Mouse (Mus musculus) embryo, embryonic 11 days (tissue): Measurements from ENCODE around the gene Zbtb20.

ENCODE experiments used
- DNase-seq: peaks from one replicate; pipeline ENCODE4 v3.0.0-alpha.2; 2015

The Zbtb20 gene

GRCm38 (mm10) chr16:43080923-43081702 is 205.4 kb downstream of the Zbtb20 start:
- no peak for DNase-seq

DNA sequence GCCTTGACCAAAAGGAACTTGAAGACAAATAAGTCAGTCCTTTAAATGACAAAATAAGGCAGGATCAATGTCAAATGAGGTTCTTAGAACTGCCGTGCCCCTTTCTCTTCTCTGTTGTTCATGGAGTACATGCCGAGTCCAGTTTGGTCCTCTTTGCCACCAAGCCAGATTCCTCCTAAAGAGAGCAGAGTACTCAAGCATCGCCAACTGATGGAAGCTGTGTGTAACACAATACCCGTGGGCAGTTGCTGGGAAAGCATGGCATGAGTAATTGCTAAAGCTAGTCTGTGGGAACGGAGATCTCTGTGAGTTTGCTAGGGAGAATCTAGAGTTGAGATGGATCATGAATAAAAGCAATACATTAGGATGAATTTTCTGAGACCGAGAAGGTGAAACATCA is 206.3 kb downstream of the Zbtb20 start:
- no peak for DNase-seq

GRCm38 (mm10) chr16:43082801-43083200 is 207.1 kb downstream of the Zbtb20 start:
- no peak for DNase-seq

GRCm38 (mm10) chr16:43090188-43090587 is 214.5 kb downstream of the Zbtb20 start:
- DNase-seq: no peak

GRCm38 (mm10) chr16:43094161-43094560 is 218.5 kb downstream of the Zbtb20 start:
- no peak for DNase-seq

- DNase-seq: no peak
Observed at GRCm38 (mm10) chr16:43094756-43095155, 219.1 kb downstream of the Zbtb20 start.

DNA sequence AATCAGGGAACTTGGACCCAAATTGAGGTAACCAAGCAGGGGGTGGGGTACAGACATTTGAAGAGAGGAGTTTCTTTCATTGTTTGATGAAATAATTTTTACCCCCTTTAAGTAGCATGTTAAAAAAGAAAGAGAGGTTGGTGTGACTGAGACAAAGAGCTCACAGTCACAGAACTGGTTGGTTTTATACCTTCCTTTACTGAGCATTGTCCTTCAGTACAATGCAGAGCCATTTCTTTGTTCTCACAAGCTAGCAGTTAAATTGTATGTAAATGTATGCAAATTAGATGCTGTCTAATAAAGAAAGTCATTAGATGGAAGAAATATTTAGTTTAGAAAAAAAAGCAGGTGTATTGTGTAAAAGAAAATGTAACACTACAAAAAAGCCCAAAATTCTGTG is 220.4 kb downstream of the Zbtb20 start:
- no peak for DNase-seq

GRCm38 (mm10) chr16:43098153-43098552 is 222.5 kb downstream of the Zbtb20 start:
- DNase-seq: no peak

DNA sequence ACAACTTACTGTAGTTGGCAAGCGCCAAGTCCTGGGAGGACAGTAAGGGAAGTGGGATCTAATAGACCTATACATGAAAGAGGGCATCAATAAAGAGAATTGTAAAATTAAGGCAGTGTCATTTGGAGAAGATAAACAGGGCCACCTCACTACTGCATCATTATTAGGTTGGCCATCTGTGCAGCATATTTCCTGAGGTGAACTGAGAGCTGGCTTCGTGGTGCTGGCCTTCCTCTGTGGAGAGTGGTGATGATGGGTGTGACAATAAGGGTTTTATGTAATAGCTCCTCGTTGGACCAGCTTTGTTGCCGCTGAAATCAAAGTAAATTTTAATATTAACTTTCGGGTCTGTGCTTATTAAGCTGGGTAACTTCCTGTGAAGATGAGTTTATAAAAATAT is 223.0 kb downstream of the Zbtb20 start:
- no peak for DNase-seq

DNA sequence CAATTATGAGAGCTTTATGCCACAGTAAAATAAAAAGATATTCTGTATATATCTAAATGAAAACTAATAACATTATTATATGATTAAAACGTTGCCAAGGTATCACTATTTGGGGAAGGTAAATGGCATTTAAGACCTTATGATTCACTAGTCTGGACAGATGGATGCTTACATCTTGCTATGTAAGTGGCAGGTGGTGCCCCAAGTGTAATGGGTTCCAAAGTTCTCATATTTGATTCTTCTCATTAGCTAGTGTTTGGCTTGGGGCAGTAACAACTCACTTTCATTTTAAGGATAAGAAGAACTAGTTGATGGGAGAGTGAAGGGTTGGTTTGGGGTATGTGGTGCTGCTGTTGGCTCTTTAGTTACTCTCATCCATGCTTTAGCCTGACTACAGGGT is 235.6 kb downstream of the Zbtb20 start:
- no peak for DNase-seq

DNA sequence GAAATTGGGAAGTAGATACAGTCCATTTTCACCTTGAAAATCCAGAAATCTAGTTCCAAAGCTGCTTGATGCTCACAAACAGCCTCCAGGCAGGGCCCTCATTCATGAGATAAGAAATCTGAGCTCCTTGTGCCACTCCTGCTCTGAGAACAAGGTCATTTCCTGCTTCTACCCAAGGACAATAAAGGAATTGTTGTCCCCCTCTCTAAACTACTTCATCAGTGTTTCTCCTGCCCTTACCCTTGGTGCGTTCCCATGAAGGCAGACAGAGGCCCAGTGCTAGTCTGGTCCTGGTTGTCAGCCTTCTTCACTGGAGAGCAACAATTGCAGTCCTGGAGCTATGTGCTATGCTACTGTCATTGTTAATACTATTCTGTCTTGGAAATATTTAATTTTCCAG is 238.3 kb downstream of the Zbtb20 start:
- no peak for DNase-seq

DNA sequence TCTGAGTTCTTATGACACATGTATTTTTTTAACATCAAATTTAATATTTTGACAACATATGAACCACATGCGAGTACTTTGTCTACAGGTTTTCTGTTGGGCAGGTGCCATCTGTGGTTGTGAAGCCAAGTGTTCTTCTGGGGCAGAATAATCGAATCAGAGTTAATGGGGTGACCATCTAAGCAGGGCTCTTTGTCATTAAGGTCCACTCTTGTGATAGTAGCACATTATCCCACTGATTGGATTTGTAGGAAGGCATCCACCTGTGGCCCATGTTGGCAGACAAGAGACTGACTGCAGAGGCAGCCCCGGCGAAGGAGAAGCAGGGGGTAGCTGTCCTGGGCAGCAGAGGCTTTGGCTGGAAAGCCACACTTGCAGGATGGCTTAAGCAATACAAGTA is 254.3 kb downstream of the Zbtb20 start:
- no peak for DNase-seq

GRCm38 (mm10) chr16:43130583-43130982 is 254.9 kb downstream of the Zbtb20 start:
- no peak for DNase-seq

- no peak for DNase-seq
Observed at GRCm38 (mm10) chr16:43131077-43131476, 255.4 kb downstream of the Zbtb20 start.

DNA sequence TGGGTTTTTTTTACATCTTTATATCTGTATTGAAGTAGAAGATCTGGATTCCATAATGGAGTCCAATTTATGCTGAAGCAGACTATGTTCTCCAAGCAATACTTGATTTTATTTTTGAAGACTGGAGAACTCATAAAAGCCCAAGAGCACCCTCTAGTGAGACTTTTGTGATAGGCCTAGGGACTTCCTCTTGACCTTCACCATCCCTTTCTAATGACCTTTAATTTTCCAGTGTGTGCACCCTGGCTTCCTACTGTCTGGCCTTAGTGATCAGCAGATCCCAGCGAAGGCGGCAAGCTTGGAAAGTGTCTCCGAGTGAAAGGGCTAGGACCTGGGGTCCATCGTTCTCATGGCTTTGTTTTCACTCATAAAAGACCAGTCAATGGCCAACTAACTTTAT is 292.8 kb downstream of the Zbtb20 start:
- peak; percentile 51 for DNase-seq

DNA sequence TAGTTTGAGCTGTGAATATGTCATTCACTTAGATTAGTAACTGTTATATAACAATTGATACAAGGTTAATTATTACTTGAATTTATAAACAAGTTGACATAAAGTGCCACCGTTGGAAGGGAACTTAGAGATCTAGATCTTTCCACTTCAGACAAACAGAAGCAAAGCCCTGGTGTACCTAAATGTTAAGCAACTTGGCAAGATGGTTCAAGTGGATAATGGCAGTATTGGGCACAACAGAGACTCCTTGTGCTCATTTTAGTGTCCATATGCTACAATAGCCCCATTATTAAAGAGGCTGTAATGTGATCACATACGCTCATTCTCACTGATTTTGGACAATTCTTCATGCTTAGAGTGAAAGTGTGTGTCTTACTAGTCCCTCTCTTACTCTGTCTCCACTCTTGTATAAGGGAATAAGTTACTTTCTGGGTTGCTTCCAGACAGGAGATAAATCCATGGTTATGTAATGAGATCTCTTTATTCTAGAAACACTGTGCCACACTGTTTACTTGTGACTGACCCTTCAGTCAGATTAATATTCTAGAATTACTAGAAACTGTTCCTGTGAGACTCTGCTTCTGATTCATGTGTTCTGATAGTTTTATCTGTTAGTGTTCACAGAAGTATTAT is 293.7 kb downstream of the Zbtb20 start:
- DNase-seq: no peak

GRCm38 (mm10) chr16:43172139-43172538 is 296.5 kb downstream of the Zbtb20 start:
- peak; percentile 29 for DNase-seq

GRCm38 (mm10) chr16:43172912-43173311 is 297.2 kb downstream of the Zbtb20 start:
- no peak for DNase-seq

DNA sequence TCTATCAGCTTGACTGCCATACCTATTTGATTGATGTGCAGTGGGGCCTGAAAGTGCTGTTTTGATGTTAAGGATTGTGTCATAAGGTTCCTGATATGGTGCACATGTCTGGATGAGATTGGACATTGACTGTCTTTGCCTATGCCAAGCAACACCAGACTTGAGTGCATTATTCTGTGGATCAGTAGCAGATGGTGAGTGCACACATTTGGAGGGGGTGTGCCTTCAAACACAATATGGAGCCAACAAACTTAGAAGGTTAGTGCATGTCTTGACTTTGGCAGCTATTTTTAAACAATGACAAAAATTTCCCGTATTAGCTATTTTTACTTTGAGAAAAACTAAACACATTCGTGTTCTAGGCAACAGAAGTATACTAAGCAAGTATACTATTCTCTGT is 299.1 kb downstream of the Zbtb20 start:
- no peak for DNase-seq

DNA sequence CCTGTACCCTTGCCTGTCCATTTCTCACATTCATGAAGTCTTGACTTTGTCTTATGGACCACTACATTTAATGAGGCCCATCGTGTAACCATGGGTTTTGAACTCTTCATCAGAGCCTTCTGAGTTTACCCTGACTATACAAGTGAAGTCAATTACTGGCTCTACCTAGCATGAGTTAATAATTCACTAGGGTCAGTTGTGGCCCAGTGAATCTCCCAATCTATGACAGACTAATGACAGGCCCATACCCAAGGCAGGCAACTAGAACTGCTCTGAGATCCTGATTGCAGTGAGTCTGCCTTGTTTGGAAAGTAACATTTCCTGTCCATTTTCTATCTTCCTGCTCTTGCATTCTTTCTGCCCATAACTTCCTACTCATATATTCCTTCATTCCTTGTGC is 305.4 kb downstream of the Zbtb20 start:
- no peak for DNase-seq

GRCm38 (mm10) chr16:43190390-43190789 is 314.7 kb downstream of the Zbtb20 start:
- DNase-seq: no peak

DNA sequence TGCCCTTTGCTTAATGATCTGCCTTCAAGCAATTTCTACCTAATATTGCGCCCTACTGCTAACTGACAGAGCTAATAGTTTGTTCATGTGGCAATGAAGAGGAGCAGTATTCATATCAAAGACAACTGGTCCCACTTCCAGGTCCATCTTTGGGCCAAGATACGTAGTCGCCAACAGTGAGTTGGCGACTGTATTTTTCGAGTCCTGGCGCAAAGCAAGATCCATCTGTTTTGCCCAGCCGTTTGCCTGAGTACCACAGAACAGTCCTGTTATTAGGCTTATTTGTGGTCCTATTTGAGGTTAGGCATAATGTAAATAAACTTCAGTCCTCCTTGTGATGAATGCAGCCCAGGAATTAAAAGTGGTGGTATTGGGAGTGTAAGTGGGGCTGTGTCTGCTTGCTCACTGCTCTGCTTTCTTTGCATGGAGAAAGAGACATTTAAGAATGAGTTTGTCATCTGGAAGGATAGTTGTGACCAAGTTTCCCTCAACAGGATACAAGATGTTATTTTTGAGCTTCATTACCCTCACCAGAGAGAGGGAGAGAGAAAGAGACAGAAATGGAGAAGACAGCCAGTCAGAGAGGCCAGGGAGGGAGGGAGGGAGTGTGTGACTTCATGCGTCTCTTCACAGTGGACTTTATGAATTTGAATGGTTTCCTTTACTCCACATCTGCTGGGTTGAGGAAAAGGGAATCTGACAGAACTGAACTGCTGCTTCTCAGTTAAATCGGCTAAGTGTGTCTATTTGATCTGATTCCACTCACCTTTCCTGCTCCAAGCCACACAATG is 315.6 kb downstream of the Zbtb20 start:
- DNase-seq: no peak

GRCm38 (mm10) chr16:43193631-43194239 is 318.1 kb downstream of the Zbtb20 start:
- DNase-seq: no peak
